Mouse (Mus musculus): ENCODE measurements around the gene Prdm1.
A peak's percentile ranks its signal among the peaks of the same experiment; 100 is the strongest.

The Prdm1 gene

DNA sequence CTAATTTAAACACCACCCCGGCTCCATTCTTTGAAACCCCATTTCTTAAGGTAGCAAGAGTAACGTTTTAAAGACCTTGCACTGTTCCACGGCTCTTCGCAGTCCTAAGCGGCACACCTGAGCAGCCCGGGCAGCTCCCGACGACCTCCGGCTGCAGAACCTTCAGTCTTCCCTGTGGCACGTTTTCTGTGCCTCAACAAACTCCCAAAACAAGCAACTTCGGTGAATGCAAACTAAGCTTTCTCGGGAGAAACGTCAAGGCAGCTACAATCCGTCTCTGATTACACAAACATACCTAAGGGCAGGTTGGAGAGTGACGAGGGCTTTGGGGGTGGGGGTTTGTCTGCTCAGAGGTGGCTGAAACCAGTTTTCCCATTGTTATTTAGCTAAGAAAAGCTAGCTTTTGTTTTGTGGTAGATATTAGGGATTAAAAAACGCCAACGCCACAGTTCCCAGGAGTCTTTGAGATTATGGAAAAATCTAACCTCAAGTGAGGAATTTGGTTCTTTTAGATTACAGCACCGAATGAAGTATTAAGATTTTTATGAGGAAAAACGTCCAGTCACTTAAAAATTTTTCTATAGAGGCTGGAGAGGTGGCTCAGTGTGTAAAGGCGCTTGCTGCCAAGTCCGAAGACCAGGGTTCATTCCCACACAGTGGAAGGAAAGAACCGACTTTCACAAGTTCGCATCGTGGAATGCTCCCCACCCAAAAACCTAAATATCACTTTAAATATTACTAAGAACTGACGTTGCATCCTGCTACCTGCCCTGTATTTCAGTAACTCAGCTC lies at the start of gene Prdm1:
Gene Prdm1 (minus strand): TSS at position 211 of the 792 bp plus-strand sequence.
- DNase-seq (ENCODE audit: low spot score): peak; percentile 7

DNA sequence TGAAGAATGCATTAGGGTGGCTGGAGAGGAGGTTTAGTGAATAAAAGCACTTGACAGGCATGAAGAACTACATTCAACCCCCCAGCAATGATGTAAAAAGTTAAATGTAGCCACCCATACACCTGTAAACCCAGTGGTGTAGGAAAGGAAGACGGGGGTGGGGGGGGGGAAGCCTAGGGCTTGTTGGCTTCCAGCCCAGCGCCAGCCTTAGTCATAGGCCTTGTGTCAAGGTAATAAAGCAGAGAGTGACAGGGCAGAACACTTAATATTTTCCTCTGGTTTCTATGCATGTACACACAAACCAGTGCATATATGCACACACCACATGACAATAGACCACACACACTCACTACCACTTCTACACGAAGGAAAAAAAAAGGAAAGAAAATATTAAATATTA lies 37.7 kb upstream of the Prdm1 start:
- no peak for DNase-seq (ENCODE audit: low spot score)

DNA sequence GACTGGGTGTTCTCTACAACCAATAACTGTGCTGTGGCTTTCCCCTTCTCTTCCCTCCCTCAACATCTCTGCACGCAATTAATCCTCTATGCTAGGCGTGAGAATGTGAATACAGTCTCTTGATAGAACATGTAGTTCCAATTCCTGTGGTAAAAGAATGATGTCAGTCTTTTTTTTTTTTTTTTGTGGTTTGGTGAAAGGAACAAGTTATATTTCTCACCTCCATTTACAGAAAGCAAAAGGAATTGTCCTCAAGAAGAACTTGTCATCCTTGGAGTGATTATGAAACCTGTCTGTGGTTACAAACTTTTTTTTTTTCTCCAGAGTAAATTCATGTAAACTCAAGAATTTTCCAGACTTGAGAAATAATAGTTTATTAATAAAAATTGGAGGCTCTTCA lies 36.8 kb upstream of the Prdm1 start:
- DNase-seq (ENCODE audit: low spot score): no peak

DNA sequence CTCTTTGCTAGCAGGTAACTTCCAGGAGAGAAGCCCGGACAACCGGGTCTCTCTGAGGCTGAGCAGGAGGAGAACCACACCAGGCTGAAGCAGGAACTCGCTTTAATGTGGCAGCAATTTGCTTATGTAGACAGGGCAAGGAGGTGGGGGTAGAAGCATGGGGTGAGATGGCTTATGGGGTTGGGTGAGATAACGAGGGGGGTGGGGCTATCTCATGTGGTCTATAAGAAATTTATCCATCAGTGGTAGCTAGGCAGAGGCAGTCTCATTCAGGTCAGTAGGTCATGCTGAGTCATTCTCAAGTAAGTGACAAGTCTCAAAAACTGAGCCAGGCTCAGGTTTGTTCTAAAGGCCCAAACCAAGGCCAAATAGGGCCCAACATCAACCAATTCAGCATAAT lies 28.5 kb upstream of the Prdm1 start:
- DNase-seq (ENCODE audit: low spot score): no peak

DNA sequence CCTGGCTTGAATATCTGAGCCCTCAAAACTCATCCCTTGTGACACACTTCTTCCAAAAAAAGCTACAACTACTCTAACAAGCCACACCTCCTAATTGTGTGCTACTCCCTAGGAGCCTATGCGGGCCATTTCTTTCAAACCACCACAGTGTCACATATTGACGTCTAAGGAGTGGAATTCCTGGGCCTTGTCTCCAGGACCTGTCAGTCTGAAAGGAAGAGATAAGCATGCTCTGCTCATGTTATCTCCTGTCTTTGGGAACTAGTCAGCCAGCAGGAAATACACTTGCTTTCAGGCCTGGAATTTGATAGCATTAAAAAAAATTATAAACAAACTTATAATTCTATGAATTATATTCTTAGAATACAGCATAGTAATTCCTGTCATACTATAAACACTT lies 27.0 kb upstream of the Prdm1 start:
- no peak for DNase-seq (ENCODE audit: low spot score)

DNA sequence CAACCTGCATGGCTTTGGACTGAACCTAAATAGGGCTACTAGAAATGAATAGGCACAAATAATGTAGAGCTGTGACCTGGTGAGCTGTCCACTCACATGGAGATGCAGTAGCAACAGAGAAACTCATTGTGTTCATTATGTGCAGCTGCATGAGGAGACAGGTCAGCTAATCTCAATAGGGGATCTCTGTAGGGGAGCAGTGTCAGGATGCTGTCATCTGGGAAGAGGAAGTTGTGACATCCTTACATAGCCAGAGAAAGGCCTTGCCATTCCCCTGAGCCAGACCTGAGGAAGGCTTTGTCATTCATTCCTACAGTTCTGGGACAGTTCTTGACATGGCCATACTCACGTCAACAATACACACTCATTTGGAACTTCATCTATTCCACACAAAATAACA lies 25.3 kb upstream of the Prdm1 start:
- no peak for DNase-seq (ENCODE audit: low spot score)

DNA sequence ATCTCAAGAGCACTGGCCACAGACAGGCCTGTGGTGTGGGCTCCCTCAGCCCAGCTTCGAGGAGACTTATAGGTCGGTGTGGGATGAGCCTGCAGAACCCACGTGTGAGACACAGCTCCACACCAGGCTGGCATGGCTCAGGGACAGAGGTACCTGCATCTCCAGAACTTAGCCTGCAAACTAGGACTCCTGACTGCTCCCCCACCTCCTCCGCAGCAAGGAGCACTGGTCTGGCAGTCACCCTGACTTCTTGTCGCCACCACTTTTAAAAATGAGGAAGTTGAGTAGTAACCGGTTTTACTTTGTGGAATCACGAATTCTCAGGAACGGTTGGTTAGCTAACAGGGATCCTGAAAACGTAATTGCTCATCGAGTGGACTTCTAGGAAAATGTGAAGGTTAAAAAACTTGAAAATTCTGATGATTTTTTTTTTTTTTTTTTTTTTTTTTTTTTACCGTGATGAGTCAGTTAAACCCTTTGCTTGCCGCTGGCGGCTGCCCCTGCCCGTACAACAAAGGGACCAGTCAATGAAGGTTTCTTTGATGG lies 10.8 kb upstream of the Prdm1 start:
- no peak for DNase-seq (ENCODE audit: low spot score)

DNA sequence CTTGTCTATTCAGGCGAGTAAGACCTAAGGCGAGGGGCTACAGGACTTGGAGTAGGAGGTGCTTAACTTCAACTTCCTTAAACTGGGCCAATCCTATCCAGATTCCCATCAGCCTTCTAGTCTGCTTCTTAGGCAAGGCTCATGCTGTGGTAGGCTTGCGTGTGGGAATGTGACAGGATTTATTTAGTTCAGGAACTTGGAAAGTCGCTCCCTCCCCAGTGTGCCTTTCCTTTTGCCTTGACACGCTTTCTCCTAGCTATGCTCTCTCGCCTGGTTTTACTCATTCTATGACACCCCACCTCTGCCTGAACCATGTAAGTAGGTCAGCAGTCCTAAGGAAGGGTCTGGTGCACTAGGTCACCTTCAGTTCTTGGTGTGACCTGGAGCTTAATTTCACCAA lies 9.8 kb upstream of the Prdm1 start:
- no peak for DNase-seq (ENCODE audit: low spot score)

DNA sequence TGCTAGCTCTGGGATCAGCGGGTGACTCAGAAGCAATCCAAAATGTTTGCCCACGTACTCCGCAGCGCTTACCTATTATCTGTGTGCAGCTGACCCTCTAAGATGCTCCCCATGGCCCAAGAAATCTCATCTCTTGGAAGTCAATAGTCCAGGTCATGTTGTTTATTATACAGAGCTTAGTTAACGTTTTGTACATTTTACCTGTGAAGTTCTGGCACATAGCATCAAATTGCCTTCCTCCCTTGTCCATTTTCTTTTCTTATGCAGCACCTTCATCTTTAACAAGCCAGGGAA lies 1.7 kb upstream of the Prdm1 start:
- no peak for DNase-seq (ENCODE audit: low spot score)

DNA sequence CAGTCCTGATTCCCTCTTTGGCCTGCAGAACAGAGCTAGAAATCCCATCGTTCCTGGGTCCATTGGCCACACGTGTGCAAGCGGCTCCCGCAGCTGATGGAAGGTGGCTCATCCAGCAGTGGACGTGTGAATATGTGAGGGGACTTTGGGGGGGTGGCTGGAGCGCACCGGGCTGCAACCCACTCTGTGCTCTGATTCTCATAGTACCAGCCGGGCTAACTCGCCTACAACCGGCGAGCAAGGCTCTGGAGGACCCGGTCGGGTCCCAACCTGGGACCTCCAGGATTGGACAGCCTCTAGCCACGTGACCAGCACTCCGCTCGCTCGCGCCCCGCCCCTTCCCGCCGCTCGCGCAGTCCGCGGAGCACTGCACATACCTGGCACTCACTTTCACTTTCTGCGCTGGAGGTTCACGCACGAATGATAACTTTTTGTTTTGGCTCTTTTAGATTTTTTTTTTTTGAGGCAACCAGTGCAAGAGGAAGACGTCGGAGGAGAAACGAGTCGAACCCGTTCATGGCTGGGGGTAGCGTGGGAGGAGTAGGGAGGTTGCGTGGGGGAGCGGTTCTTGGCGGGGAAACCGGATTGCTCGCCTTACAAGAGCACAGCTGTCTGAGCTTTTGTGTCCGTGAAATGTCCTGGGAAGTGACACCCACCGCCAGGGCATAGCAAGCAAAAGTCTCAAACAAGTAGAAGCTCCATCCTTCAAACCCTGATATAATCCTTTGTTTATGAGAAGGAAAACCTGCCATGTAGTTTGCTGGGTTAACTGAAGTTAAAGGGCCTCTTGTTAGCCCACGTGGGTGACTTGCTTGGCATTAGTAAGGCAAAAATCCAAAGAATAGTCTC lies 1.1 kb upstream of the Prdm1 start:
- DNase-seq (ENCODE audit: low spot score): peak; percentile 84

DNA sequence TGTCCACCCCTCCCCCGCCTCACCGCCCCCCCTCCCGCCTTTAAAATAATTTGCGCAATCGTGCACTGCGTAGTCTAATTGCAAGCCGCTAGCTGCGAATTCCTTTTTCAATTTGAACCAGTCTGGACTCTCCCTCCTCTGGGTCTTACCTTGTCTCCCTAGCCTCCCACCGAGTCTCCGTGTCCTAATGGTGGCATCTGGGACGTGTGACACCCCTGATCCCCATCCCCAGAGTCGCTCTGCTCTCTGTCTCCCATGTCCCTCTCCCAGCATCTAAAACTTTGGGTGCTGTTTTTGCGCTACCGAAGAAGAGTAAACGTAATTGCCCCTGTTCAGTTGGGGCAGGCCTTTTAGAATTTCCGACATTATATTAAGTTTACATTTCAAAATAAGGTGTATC lies 650 bp downstream of the Prdm1 start:
- DNase-seq (ENCODE audit: low spot score): peak; percentile 11

DNA sequence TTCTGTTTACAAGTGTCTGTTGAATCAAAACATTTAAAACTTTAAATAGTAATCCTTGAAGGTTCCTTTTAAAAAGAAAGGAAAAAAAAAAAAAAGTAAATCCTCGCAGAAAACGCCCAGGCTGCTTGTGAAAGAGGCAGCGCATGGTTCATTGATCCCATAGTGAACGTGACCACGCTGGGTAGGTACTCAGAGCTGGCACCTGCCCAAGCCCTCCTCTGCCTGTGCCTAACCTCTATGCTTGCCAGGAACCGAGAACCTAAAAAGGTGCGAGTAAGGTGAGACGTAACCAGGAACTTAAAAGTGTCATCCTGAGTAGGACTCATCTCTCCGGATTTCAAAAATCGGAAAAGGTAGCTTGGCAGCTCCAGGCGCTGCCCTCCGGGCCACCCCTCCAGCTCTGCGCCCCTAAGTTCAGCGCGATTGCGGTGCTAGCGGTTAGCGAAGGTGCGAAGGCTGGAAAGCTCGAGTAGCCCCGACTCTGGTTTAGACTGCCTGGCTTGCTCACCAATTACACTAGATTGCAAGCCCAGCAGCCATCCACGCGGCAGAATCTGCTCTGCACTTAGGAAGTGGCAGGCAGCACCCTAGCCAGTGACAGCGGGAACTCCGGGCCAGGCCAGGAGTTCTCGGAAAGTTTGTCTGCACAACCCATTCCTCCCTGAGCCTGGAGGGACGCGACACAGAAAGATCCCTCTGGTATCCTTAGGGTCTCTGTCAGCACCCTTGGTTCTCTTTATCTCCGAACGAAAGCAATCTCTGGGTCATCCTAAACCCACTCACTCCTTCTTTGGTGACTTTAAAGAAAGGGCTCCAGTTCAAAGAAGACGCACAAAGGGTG lies 1.3 kb downstream of the Prdm1 start:
- DNase-seq (ENCODE audit: low spot score): peak; percentile 43

DNA sequence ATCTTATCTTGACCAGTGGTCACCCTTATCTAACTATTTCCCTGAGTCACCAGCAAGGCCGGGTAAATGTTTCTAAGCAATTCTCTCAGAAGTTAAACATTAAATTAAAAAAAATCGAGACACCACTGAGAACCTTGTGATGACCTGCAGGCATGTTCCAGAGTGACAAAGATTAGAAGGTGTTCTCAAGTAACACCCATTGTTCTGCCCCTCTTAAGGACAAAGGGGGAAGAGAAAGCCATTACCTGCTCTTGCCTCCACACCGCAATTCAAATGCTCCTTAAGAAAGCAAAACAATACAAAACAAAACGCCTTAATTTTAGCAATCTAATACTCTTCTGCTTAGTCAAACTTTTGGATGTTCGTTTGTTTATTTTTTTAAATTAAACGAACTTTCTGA lies 8.1 kb downstream of the Prdm1 start:
- DNase-seq (ENCODE audit: low spot score): no peak

DNA sequence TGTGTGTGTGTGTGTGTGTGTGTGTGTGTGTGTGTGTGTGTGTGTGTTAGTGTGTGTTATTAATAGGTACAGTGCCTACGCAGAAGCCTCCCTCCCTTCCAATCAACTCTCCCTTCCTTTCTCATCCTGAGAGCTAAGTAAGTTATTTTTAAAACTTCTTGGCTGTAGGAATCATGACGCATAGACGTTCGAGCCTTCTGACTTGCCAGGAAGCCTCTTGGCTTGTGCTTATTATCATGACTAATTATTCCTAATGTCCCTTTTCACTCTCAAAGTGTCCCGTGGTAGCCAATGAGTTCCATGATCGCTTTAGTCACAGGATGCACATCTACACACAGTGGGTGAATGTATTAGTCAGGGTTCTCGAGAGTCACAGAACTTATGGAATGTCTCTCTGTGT lies 9.7 kb downstream of the Prdm1 start:
- no peak for DNase-seq (ENCODE audit: low spot score)

DNA sequence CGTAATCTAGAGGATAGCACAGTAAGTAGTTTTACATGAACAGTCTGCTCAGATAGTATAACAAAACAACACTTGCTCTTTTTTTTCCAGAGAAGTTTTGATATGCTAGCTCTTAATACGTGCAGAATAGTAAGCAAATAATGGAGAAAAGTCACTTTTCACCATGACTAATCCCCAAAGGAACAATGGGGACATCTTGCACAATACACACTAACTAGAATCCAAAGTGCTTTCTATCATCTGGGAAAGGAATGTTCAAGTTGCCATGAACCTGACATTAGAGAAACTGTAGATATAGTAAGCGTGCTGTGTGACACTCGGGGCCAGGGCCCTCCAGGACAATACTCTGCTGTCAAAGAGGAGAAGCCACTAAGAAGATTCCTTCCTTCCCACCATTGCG lies 15.2 kb downstream of the Prdm1 start:
- no peak for DNase-seq (ENCODE audit: low spot score)

DNA sequence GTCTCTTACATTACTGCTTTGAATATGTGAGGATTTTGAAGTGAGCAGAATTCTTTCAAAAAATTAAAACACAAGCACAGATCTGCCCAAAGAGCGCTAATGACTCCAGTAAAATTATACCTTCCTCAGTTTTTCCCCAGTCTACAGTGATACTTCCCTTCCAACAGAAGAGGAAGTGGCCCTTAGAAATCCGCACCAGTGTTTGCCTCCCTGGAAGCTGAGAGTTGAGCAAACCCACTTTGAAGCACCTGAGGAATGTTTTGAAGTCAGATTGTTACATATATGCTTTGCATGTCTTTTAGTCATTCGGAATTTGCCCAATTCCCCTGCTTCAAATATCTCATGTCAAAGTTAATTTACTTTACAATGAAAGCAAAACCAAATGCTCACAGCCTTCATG lies 17.3 kb downstream of the Prdm1 start:
- no peak for DNase-seq (ENCODE audit: low spot score)

DNA sequence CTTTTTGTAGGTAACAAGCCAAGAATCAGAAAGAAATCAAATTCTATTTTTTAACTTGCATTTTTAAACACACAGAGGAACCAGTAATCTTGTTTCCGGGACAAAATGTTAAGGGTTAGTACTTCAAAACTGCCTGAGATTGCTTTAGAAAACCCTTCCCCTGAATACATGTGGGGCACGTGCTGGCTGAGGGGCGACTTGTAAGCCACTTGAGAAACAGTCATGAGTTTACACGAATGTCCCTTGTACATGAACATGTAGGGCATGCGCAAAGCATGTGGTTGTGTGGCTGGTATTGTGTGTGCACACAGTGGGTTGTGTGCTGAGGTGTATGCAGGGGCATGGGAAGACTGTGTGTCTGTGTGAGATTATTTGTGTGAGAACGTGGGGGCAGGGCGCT lies 19.7 kb downstream of the Prdm1 start:
- no peak for DNase-seq (ENCODE audit: low spot score)

DNA sequence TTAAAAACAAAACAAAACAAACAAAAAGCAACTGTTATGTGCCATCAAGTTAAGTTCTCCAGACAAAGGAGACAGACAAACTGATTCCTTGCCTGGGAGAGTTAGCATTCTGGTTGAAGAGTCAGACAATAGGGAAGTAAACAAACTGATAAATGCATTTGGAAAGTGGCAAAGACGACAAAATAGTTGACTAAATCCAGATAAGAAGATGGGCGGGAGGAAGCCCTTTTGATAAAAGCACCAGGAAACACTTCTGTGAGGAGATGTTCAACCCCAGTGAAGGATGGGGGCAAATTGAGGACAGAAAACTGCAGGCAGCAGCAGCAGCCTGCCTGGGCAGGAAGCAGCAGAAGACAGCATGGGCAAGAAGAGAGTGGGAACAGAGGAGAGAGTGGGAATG lies 20.3 kb downstream of the Prdm1 start:
- no peak for DNase-seq (ENCODE audit: low spot score)

DNA sequence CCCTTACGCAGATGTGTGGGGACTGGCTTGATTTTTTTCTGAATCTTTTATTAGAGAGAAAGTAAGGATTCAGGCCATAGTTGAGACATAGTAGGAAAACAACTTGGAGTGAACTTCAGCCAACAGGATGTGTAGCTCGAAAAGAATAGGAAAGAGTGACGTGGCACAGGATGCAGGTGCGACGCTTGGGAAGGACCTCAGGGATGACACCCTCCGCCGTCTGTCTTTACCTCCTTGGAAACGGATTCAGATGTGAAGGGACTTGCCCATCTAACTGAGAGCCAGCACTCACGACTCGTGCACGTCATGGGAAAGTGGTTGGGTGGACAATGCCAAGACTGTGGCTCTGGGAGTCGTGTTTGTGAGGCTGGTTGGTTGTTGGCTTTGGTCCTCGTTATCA lies 25.4 kb downstream of the Prdm1 start:
- DNase-seq (ENCODE audit: low spot score): no peak

DNA sequence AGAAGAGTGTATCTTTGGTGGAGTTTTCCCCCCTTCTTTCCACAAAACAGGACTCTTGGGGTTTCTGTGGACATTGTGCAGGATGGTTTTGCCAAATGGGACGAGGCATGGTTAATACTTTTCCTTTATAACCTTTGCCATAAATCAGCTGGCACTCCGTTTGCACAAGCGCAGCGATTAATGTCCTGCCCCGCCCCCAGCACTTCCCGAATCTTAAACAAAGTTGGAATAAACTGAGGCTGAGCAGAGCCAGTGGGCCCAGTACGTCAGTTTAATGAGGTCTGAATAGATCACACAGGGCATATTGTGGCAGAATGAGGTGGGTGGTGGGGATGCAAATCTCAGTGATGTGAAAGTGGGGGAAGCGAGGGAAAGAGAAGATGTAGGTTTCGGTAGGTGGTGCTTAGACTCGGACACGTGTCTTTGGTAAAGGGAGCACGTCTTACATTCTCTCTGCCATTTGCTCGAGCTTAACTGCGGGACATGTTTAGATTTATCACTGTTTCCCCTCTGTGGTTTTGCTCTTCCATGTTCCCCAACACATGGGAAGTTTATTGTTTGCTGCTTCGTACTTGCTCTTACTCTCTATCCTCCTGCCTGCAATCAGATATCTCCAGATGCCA lies 28.3 kb downstream of the Prdm1 start:
- DNase-seq (ENCODE audit: low spot score): no peak

DNA sequence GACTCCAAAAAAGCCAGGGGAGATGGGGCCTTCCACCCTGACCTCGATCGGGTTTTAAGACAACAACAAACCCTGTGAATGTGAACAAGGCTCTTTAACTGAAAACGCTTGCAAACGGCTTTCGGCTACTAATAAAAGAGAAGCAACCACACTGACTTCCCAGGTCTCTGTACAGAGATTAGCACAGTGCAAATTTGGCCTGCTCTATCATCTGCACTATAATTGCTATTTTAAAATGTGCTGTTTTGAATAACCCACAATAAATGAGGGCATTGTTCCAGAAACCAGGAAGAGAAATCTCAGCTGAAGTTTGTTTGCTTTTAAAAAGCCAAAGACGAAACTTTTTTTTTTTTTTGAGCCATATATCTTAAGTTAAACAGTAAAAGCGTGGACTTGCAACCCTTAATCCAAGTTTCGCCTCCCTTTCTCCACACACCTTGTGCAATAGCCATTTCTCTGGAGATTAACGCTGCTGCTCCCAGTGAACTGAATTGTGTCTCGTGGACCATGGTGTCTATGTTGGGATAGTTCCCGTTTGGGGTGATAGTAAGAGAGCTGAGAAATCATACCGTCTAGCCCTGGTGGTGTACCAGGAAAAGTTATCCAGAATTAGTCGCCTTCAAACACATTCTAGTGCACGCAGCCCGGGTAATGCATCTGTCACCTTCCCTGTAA lies 34.3 kb downstream of the Prdm1 start:
- DNase-seq (ENCODE audit: low spot score): no peak

Data from ovary, postnatal 36 days (tissue).